Mouse (Mus musculus): ENCODE data around the gene Arhgef12. TPM values are rescaled to one million over a fixed set of nuclear protein-coding genes. Genes with fewer than 3 reads are reported as not detected.
A peak's percentile ranks its signal among the peaks of the same experiment; 100 is the strongest.

The Arhgef12 gene
- polyA plus RNA-seq, 1 experiment from 2014 or later, result 11.3 TPM

- H3K36me3 ChIP-seq, result 0 out of 2 replicates have a peak, but pooled peaks cover 2% of the 10 kb centered on the region
- no peak overlapping the region for H3K27ac ChIP-seq
- 75% methylated on average over 3 of the region's 3 CpGs for WGBS
- peaks cover 27% of the 10 kb centered on the region for H3K4me1 ChIP-seq
- no peak overlapping the region for H3K4me3 ChIP-seq
- no peaks in the 10 kb centered on the region for H3K9me3 ChIP-seq
- no peaks in the 10 kb centered on the region for H3K27me3 ChIP-seq (ENCODE audit: insufficient read depth, poor library complexity, severe bottlenecking)
- no peak for DNase-seq (ENCODE audit: low spot score)
These were observed 13.2 kb downstream of the Arhgef12 start for GRCm38 (mm10) chr9:43093803-43094202.

GRCm38 (mm10) chr9:43085686-43086285 lies 21.3 kb downstream of the Arhgef12 start:
- no peaks in the 10 kb centered on the region for H3K36me3 ChIP-seq
- no peaks in the 10 kb centered on the region for H3K9me3 ChIP-seq
- no peaks in the 10 kb centered on the region for H3K27me3 ChIP-seq (ENCODE audit: insufficient read depth, poor library complexity, severe bottlenecking)
- no peak overlapping the region for H3K4me3 ChIP-seq
- 0 out of 2 replicates have a peak overlapping the region, but pooled peaks have one; percentile 16 for H3K27ac ChIP-seq
- DNase-seq (ENCODE audit: low spot score), result no peak
- peaks cover 39% of the 10 kb centered on the region for H3K4me1 ChIP-seq
- WGBS, result 83% methylated on average over 1 of the region's 1 CpGs

DNA sequence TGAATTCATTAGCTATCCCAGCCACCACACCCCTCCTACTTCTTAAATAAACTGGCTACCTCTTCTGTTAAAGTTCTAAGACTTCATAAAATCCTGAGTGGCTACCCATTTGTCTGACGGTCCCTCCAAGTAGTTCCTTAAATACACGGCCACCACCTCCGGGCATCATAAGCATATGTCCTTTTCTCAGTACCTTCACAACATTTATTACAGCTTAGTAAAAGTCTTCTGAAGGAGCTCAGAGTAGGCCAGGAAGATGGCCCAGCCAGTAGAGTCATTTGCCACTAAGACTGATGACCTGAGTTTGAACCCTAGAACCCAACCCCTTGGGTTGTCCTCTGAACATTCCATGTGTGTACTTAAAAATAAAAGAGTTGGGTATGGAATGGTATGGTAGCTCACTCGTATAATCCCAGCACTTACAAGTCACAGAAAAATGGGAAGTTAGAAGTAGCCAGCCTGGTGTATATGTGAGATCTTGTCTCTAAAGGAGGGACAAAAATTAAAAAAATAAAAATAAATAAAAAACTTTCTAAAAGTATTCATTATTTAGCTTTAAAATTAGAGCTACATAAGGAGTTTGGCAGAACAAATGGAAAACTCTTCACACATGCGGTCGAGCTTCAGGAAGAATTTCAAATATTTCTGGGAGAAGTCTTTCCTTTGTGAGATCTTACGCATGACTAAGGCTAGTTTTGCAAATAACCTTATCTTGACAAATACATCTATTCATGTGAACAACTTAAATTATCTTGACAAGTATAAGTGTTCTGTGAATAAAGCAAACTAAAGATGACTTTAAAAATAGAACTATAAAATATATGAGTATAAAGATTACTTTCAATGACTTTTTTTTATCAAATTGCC lies 22.3 kb downstream of the Arhgef12 start:
- DNase-seq (ENCODE audit: low spot score), result no peak
- Histone ChIP-seq H3K36me3 (no peaks in the 10 kb centered on the region), H3K4me3 (no peak overlapping the region), H3K27me3 (ENCODE audit: insufficient read depth, poor library complexity, severe bottlenecking) (no peaks in the 10 kb centered on the region), H3K4me1 (peaks cover 44% of the 10 kb centered on the region), H3K27ac (no peak overlapping the region), H3K9me3 (no peaks in the 10 kb centered on the region)
- WGBS, result 71% methylated on average over 7 of the region's 7 CpGs

DNA sequence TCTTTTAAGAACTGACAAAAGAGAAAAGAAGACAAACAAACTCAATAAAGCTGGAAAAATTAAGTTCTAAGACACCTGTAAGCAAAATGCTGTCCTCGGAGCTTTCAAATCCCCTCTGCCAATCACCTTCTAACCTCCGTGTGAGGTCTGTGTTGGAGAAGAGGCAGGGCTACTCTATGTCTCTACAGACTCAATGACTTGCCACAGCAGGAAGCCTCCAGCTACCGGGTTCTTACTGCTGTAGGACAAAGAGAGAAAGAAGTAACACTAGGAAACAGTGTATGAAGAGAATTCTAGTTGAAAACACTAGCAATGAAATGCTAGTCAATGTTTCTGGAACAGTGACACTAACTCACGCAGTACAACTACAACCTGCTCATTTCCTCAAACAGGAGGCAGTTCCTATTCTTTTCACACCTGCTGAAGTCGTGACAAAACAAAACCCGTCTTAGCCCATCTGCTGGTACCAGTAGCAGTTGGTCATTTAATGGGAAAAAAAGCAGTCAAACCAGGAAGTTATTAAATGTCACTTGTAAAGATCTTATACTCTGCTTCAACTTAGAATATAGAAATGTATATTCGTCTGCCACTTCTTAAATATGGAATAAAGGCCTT lies 23.5 kb downstream of the Arhgef12 start:
- H3K4me1 ChIP-seq, result peaks cover 44% of the 10 kb centered on the region
- no peaks in the 10 kb centered on the region for H3K36me3 ChIP-seq
- DNase-seq (ENCODE audit: low spot score), result no peak
- H3K27me3 ChIP-seq (ENCODE audit: insufficient read depth, poor library complexity, severe bottlenecking), result no peaks in the 10 kb centered on the region
- no peak overlapping the region for H3K4me3 ChIP-seq
- H3K27ac ChIP-seq, result no peak overlapping the region
- no peaks in the 10 kb centered on the region for H3K9me3 ChIP-seq
- 63% methylated on average over 7 of the region's 7 CpGs for WGBS

GRCm38 (mm10) chr9:43078711-43079110 lies 28.3 kb downstream of the Arhgef12 start:
- Histone ChIP-seq H3K36me3 (no peaks in the 10 kb centered on the region), H3K9me3 (no peaks in the 10 kb centered on the region), H3K27ac (no peak overlapping the region), H3K4me1 (peaks cover 20% of the 10 kb centered on the region), H3K27me3 (ENCODE audit: insufficient read depth, poor library complexity, severe bottlenecking) (no peaks in the 10 kb centered on the region), H3K4me3 (no peak overlapping the region)
- 91% methylated on average over 3 of the region's 3 CpGs for WGBS
- DNase-seq (ENCODE audit: low spot score), result no peak

DNA sequence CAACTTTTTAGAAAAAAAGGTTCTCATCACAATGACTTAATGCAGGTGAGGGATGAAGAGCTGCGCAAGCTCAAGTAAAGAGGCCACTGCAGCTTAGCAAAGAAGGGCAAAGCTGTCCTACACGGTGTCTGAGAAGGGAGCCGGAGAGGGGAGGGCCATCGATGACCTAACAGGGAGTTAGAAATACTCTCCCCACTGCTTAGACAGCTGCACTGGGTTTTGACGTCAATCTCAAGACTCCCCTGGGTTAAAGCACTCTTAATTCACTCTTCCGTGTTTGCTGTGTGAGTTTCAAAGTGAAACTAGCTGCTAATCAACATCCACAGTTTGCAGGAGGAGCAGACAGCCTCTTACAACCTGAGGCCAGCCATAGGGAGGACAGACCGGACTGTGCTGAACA lies 30.9 kb downstream of the Arhgef12 start:
- 76% methylated on average over 7 of the region's 7 CpGs for WGBS
- Histone ChIP-seq H3K36me3 (no peaks in the 10 kb centered on the region), H3K4me3 (no peak overlapping the region), H3K27me3 (ENCODE audit: insufficient read depth, poor library complexity, severe bottlenecking) (no peaks in the 10 kb centered on the region), H3K4me1 (peaks cover 17% of the 10 kb centered on the region), H3K27ac (no peak overlapping the region), H3K9me3 (no peaks in the 10 kb centered on the region)
- no peak for DNase-seq (ENCODE audit: low spot score)

DNA sequence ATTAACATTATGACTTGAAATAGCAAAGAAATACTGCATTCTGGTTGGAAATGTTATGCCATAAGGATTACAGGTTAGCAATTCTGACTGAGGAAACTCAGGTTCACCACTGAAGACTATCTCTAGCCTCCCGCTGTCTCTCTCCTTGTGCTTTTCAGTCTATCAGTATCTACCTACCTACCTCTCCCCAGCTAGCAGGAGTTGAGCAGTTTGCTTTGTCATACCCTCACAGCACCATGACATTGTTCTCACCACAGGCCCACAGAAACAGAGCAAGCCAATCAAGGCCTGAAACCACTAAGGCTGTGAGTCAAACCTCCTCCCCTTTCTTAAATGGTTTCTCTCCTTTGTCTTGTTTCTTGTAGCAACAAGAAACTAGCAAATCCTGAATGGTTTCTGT lies 32.4 kb downstream of the Arhgef12 start:
- no peaks in the 10 kb centered on the region for H3K36me3 ChIP-seq
- no peaks in the 10 kb centered on the region for H3K27me3 ChIP-seq (ENCODE audit: insufficient read depth, poor library complexity, severe bottlenecking)
- DNase-seq (ENCODE audit: low spot score), result no peak
- no peaks in the 10 kb centered on the region for H3K9me3 ChIP-seq
- H3K4me3 ChIP-seq, result no peak overlapping the region
- H3K27ac ChIP-seq, result no peak overlapping the region
- WGBS, result 92% methylated on average over 1 of the region's 1 CpGs
- peaks cover 11% of the 10 kb centered on the region; the same call in 1 of the 2 replicates for H3K4me1 ChIP-seq

DNA sequence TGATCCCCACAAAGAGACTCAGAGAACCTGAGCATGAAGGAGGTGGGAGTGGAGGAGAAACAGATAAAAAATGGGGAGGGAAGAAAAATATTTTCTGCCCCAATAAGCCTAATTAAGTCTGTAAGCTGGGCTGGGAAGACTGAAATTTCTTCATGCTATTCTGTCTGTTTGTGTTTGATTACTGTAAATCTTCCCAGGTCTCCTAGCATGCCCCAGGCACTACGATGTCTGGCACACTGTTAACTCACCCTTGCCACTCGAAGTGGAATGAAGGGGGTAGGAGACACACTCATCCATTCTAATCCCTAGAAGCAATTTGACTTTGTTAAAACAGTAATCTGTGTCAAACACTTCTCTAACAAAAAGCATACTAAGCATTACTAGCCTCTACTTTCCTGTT lies 35.3 kb downstream of the Arhgef12 start:
- no peak overlapping the region for H3K4me3 ChIP-seq
- 57% methylated on average over 2 of the region's 2 CpGs for whole genome bisulfite sequencing
- no peak for DNase-seq (ENCODE audit: low spot score)
- no peaks in the 10 kb centered on the region for H3K36me3 ChIP-seq
- H3K9me3 ChIP-seq, result no peaks in the 10 kb centered on the region
- peaks cover 23% of the 10 kb centered on the region; the same call in 1 of the 2 replicates for H3K4me1 ChIP-seq
- no peak overlapping the region for H3K27ac ChIP-seq
- H3K27me3 ChIP-seq (ENCODE audit: insufficient read depth, poor library complexity, severe bottlenecking), result no peaks in the 10 kb centered on the region

DNA sequence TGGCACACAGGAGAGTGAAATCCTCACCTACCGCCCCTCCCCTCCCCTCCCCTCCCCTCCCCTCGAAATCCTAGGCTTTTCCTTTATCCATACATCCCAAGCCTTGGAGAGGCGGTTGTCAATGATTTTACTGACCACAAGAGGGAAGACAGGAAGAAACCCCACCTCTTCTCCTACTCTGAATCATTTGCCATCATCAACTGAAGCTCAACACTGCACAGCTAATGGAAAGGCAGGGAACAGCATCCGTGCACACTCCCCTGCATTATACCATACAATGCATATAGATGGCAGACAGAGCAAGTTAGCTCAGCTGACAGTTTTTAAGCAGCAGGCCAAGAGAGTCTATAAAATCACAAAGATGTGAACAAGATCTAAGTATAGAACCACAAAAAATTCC lies 35.9 kb downstream of the Arhgef12 start:
- 33% methylated on average over 4 of the region's 4 CpGs for WGBS
- Histone ChIP-seq H3K4me3 (no peak overlapping the region), H3K9me3 (no peaks in the 10 kb centered on the region), H3K27ac (no peak overlapping the region), H3K4me1 (peaks cover 23% of the 10 kb centered on the region; the same call in 1 of the 2 replicates), H3K27me3 (ENCODE audit: insufficient read depth, poor library complexity, severe bottlenecking) (no peaks in the 10 kb centered on the region), H3K36me3 (no peaks in the 10 kb centered on the region)
- DNase-seq (ENCODE audit: low spot score), result no peak

DNA sequence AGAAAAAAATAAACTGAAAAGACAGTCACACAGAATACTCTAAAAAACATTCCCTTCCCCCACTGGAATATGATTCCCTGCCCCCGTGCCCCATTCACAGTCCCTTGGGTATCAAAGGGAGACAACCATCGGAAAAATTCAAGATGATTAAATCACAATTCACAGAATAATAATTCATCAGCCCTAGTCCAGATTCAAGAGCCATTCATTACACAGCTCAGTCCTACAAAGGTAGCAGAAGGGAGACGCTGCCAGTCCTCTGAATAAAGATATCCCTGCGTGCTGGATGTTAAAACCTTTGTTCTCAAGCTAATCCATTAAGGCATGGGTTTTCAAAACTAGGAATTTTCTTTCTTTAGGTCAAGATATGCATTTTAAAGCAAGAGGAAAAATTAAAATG lies 36.5 kb downstream of the Arhgef12 start:
- H3K4me1 ChIP-seq, result peaks cover 23% of the 10 kb centered on the region; the same call in 1 of the 2 replicates
- no peaks in the 10 kb centered on the region for H3K36me3 ChIP-seq
- no peaks in the 10 kb centered on the region for H3K27me3 ChIP-seq (ENCODE audit: insufficient read depth, poor library complexity, severe bottlenecking)
- H3K9me3 ChIP-seq, result no peaks in the 10 kb centered on the region
- 75% methylated on average over 4 of the region's 4 CpGs for whole genome bisulfite sequencing
- DNase-seq (ENCODE audit: low spot score), result no peak
- H3K4me3 ChIP-seq, result no peak overlapping the region
- H3K27ac ChIP-seq, result no peak overlapping the region

- 84% methylated on average over 2 of the region's 2 CpGs for WGBS
- peaks cover 23% of the 10 kb centered on the region; the same call in 1 of the 2 replicates for H3K4me1 ChIP-seq
- H3K9me3 ChIP-seq, result no peaks in the 10 kb centered on the region
- H3K27me3 ChIP-seq (ENCODE audit: insufficient read depth, poor library complexity, severe bottlenecking), result no peaks in the 10 kb centered on the region
- H3K4me3 ChIP-seq, result no peak overlapping the region
- no peak overlapping the region for H3K27ac ChIP-seq
- no peak for DNase-seq (ENCODE audit: low spot score)
- no peaks in the 10 kb centered on the region for H3K36me3 ChIP-seq
These were observed 36.9 kb downstream of the Arhgef12 start for GRCm38 (mm10) chr9:43070153-43070552.

DNA sequence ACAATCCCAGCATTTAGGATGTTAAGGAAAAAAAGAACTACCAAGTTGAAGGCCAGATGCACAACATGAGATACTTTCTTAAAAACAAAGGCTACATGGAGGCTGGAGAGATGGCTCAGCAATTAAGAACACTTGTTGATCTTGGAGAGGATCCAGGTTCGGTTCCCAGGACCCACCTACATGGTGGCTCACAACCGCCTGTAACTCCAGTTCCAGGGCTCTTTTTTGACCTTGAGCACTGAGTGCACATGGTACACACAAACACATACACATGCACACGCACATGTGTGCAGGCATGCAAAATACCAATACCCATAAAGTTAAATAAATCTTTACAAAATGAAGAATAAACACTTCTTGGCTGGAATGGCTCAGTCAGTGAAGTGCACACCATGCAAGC lies 39.1 kb downstream of the Arhgef12 start:
- Histone ChIP-seq H3K36me3 (no peaks in the 10 kb centered on the region), H3K9me3 (no peaks in the 10 kb centered on the region), H3K27ac (no peak overlapping the region), H3K4me3 (no peak overlapping the region), H3K27me3 (ENCODE audit: insufficient read depth, poor library complexity, severe bottlenecking) (no peaks in the 10 kb centered on the region), H3K4me1 (peaks cover 23% of the 10 kb centered on the region; the same call in 1 of the 2 replicates)
- WGBS, result 76% methylated on average over 3 of the region's 3 CpGs
- DNase-seq (ENCODE audit: low spot score), result no peak

GRCm38 (mm10) chr9:43065231-43065630 lies 41.8 kb downstream of the Arhgef12 start:
- no peak for DNase-seq (ENCODE audit: low spot score)
- Histone ChIP-seq H3K27ac (no peak overlapping the region), H3K36me3 (no peaks in the 10 kb centered on the region), H3K4me1 (peaks cover 12% of the 10 kb centered on the region; the same call in 1 of the 2 replicates), H3K27me3 (ENCODE audit: insufficient read depth, poor library complexity, severe bottlenecking) (no peaks in the 10 kb centered on the region), H3K4me3 (no peak overlapping the region), H3K9me3 (no peaks in the 10 kb centered on the region)
- 81% methylated on average over 4 of the region's 4 CpGs for WGBS

Measured in heart, embryonic 10.5 days (tissue).